In the genomic region with DNA sequence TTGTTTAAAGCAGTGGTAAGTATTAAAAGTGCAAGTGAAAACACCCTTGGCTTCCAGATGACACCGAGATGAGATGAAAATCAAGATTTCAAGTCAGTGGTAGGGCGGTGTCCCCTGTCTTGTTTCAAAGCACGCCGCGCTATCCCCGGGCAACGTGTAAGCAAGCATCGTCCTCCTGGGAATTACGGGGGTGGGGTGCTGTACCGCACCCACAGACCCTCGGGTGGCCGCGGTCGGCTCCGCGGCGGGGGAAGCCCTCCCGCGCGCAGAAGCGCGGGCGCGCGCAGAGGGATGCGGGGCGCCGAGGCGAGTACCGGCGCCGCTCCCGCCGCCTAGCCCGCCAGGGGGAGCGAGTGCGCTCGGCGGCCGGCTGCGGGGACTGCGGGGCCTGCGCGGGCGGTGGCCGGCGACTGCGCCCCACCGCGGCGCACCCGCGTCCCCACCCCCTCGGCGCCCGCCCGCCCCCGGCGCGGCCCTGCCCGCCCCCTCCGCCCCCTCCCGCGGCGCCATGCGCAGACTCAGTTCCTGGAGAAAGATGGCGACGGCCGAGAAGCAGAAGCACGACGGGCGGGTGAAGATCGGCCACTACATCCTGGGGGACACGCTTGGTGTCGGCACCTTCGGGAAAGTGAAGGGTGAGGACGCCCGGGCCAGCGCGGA, we compare ENCODE assay signal across 8 mouse cellular contexts. TPM values are rescaled to one million over a fixed set of nuclear protein-coding genes. Genes with fewer than 3 reads are reported as not detected.
DNase-seq lines count a peak whose midpoint lies in the region; ATAC-seq and TF ChIP-seq lines count a peak whose summit lies in the region.

TSS of gene Prkaa1 (plus strand) at position 501 of the 660 bp plus-strand sequence.

- H3K9me3 ChIP-seq in hindbrain, embryonic 12.5 days (replicated peaks): no peaks in the 10 kb centered on the region
- H3K9me3 ChIP-seq in lung, postnatal 0 days (ENCODE audit: low read length): no peaks in the 10 kb centered on the region

- TF ChIP-seq CTCF in Patski (IDR thresholded peaks at IDR 0.05): peak; percentile 85
- TF ChIP-seq CTCF in lung, postnatal 0 days (IDR thresholded peaks at IDR 0.05): peak; percentile 32; the same call in 1 of the 2 replicates

- no peaks in the 10 kb centered on the region for H3K36me3 ChIP-seq in hindbrain, embryonic 12.5 days
- no peaks in the 10 kb centered on the region for H3K36me3 ChIP-seq in lung, postnatal 0 days (ENCODE audit: insufficient read depth, low read length)

- H3K27me3 ChIP-seq in Patski: no peaks in the 10 kb centered on the region
- H3K27me3 ChIP-seq in hindbrain, embryonic 12.5 days: no peaks in the 10 kb centered on the region
- no peaks in the 10 kb centered on the region for H3K27me3 ChIP-seq in lung, postnatal 0 days (replicated peaks; ENCODE audit: insufficient read depth, low read length)

- ATAC-seq in Patski: peak; percentile 80
- peak; percentile 95 for ATAC-seq in hindbrain, embryonic 12.5 days (ENCODE audit: low FRiP score)
- ATAC-seq in lung, postnatal 0 days: peak; percentile 97

- H3K4me2 ChIP-seq in hindbrain, embryonic 12.5 days (replicated peaks): peak within 1 kb of the TSS; percentile 67
- peak within 1 kb of the TSS; percentile 81 for H3K4me2 ChIP-seq in lung, postnatal 0 days (replicated peaks; ENCODE audit: low read depth, low read length)

- H3K27ac ChIP-seq in hindbrain, embryonic 12.5 days: peak within 1 kb of the TSS; percentile 93
- H3K27ac ChIP-seq in lung, postnatal 0 days (ENCODE audit: low read length): peak within 1 kb of the TSS; percentile 78

- POLR2A ChIA-PET in Patski (lab: Charles Lee): interaction anchor here (1.2 to 1.3 kb wide), 2 partner anchors 16 to 28 kb away, joined by 3 to 4 read pairs; partner anchors contain the start of gene Rpl37

- in situ Hi-C loops in Patski (cut with MboI; ENCODE audit: low pct_unique_long_range_greater_than_20kb): no loop called here

- peak within 1 kb of the TSS; percentile 65 for H3K4me3 ChIP-seq in hindbrain, embryonic 12.5 days
- H3K4me3 ChIP-seq in lung, postnatal 0 days (ENCODE audit: low read depth, low read length): peak within 1 kb of the TSS; percentile 97

- H3K9ac ChIP-seq in hindbrain, embryonic 12.5 days: peak within 1 kb of the TSS; percentile 73
- peak within 1 kb of the TSS; percentile 75 for H3K9ac ChIP-seq in lung, postnatal 0 days (replicated peaks; ENCODE audit: low read depth)

- no peak for DNase-seq in Patski (ENCODE audit: low read depth, low spot score)
- peak; percentile 84 for DNase-seq in cerebellum, adult 9-11 months
- DNase-seq in frontal cortex, postnatal 14 days (ENCODE audit: low spot score in 2 of 2): peak; percentile 31 to 43
- DNase-seq in layer of hippocampus, postnatal 14 days (ENCODE audit: low spot score in 2 of 2): peak; percentile 73 to 77
- peak; percentile 84 for DNase-seq in lung, postnatal 0 days (ENCODE audit: low spot score)
- peak; percentile 79 for DNase-seq in ovary, postnatal 36 days (ENCODE audit: low spot score)
- DNase-seq in thymus, postnatal 4 days: peak; percentile 80

- TF ChIP-seq EP300 in lung, postnatal 0 days (IDR thresholded peaks at IDR 0.05): no peak

- CTCF ChIA-PET in Patski (lab: Charles Lee): interaction anchor here (1.1 kb wide), 1 partner anchor 19 kb away, joined by 5 read pairs; no protein-coding TSS in a partner anchor

- WGBS in hindbrain, embryonic 12.5 days: under 1% methylated on average over 43 of the region's 80 CpGs
- WGBS in lung, postnatal 0 days: under 1% methylated on average over 55 of the region's 80 CpGs

- H3K4me1 ChIP-seq in hindbrain, embryonic 12.5 days: peaks cover 8% of the 10 kb centered on the region
- no peaks in the 10 kb centered on the region; the same call in 1 of the 2 replicates for H3K4me1 ChIP-seq in lung, postnatal 0 days (ENCODE audit: insufficient read depth, low read depth, low read length)

RNA-seq across cellular contexts. Expression of gene Prkaa1, which starts in this region (rescaled TPM):
- polyA plus RNA-seq in Patski (2021): 39.2 TPM
- 17.0 and 18.1 TPM in 2 replicates for polyA plus RNA-seq in hindbrain, embryonic 12.5 days (2016; fragmentation: Nextera tagmentation; extraction: Ambion mirVana)
- 10 to 100 TPM; 19.2 to 20.8 TPM for total RNA-seq in layer of hippocampus, postnatal 14 days (2021)
- polyA plus RNA-seq in lung, postnatal 0 days (2015; fragmentation: Nextera tagmentation; extraction: Ambion mirVana): 13.3 and 14.1 TPM in 2 replicates
